Mouse (Mus musculus): ENCODE measurements around the gene Orai3. TPM values are rescaled to one million over a fixed set of nuclear protein-coding genes. Genes with fewer than 3 reads are reported as not detected.
"Not testable (repeated sequence)": the region's sequence is repeated elsewhere in the genome, so short reads cannot be mapped to it uniquely, and the experiment has no call there.

Orai3 gene
- total RNA-seq, 2 experiments from 2014 or later: 10.2 to 12.3 TPM

DNA sequence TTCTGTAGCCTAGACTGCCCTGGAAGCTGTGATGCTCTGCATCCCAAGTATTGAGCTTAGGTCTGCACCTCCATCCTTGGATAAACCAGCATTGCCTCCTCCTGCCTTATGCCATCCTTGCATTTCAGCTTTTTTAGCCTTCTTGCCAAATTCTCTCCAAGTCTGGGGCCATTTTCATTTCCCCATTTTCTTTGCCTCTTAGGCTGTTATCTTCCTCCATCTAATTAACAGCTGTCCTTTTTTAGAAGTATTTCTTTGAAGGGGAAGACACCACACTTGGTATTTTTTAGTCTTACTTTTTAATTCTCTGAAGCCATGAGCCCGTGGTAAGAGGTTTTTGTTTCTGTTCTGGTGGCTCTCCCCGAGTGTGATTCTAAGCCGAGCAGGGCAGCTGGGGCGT lies 6.0 kb upstream of the Orai3 start:
- no peak for DNase-seq

GRCm38 (mm10) chr7:127765756-127766155 lies 3.9 kb upstream of the Orai3 start:
- no peak for DNase-seq

DNA sequence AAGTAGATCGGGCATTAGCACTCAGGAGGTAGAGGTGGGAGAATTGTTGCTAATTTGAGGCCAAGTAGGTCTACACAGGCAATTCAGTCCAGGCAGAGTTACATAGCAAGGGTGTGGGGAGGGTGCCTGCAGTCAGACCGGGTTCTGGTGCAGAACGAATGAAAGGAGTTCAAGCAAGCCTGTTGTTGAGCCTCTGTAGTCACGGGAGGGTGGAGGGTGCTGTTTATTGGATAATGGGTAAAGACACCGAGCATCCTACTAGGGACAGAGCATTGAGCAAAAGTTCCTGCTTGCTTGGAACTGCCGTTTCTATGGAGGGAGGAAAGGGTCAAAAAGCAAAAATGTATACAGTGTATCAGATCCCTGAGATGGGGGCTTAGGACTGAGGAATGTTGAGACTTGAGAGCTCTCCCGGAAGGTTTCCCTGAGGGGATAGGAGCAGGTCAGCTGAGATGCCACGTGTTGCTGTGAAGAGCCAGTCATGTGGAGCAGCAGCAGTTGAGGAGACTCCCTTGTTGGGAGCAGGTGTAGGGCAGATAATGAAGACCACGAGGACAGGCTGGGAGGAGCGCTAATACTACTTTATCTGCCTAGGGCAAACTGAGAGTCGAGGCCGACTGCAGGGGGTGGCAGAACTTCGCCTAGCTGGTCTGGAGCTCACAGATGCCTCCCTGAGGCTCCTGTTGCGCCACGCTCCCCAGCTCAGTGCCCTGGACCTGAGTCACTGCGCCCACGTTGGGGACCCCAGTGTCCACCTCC lies 2.6 kb upstream of the Orai3 start:
- no peak for DNase-seq

- DNase-seq: no peak
Measured at GRCm38 (mm10) chr7:127767671-127768345, 1.8 kb upstream of the Orai3 start.

- no peak for DNase-seq
Measured at GRCm38 (mm10) chr7:127768346-127768996, 1.1 kb upstream of the Orai3 start.

- peak; percentile 85 for DNase-seq
Measured at GRCm38 (mm10) chr7:127768997-127769593, 520 bp upstream of the Orai3 start.

- no peak for DNase-seq
Measured at GRCm38 (mm10) chr7:127770039-127770905, 657 bp downstream of the Orai3 start.

DNA sequence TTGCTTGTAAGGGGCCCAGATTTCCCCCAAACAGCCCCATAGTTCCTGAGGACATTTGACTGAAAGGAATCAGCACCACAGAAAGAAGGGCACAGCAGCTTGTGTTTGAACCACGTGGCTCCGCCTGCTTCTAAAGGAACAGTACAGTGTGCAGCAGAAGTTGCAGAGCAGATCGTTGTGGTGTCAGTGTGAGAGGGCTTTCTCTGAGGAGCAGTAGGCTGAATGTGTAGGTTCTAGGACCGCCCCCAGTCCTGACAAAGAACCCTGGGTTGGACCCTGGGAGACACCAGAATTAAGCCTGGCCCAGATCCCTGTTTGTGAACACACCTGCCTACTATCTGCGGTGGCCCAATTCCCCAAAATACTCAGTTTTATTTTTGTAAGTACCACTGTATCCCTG lies 1.6 kb downstream of the Orai3 start:
- no peak for DNase-seq

- DNase-seq: no peak
Measured at GRCm38 (mm10) chr7:127772080-127772479, 2.5 kb downstream of the Orai3 start.

DNA sequence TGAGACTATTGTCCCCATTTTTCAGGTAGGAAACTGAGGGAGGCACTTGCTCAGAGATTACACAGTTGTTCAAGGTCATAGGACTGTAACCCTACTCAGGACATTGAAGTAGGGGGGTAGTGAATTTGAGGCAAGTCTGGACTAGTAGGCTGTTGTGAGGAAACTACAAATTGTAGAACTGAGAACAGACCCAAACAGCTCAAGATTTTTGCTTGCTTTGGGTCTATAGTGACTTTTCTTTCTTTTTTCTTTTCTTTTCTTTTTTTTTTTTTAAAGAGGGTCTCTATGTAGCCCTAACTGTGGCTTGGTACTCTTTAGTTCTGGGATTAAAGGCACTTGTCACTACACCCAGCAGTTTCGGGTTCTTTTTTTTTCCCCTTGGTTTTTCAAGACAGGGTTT lies 2.9 kb downstream of the Orai3 start:
- no peak for DNase-seq

GRCm38 (mm10) chr7:127773664-127774384 lies 4.2 kb downstream of the Orai3 start:
- peak; percentile 70 for DNase-seq

DNA sequence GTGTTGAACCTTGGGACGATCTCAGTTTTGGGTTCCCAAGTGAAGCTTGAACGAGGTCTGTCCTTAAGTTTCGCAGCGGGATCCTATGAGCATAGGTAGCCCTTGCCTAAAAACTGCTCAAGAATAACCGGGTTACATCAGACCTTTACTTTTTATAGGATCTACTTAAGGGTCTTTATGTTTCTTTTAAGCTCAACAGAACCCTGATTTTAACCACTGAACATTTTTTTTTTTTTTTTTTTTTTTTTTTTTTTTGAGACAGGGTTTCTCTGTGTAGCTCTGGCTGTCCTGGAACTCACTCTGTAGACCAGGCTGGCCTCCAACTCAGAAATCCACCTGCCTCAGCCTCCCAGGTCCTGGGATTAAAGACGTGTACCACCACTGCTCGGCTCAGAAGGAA lies 6.2 kb downstream of the Orai3 start:
- DNase-seq: not testable (repeated sequence)

DNA sequence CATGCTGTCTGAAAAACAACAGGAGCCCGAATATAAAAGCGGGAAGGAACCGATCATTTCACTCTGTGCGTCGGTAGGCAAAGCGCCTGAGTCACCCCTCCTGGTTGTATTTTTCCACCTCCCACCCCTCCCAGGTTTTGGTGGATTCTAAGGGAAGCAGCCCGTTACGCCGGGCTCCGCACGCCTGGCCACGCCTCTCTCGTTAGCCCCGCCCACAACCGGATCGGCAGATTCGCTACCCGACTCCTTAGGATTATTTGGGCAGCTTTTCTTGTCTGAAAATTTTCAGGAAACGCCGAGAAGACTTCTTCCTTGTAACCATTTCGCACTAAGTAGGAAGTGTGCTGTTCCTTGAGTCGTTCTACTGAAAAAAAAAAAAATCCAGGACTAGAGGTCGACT lies 6.8 kb downstream of the Orai3 start, which contains the start of gene Setd1a:
Gene Setd1a, plus strand, starts transcription at position 245 of the 400 bp plus-strand sequence.
- peak; percentile 93 for DNase-seq

DNA sequence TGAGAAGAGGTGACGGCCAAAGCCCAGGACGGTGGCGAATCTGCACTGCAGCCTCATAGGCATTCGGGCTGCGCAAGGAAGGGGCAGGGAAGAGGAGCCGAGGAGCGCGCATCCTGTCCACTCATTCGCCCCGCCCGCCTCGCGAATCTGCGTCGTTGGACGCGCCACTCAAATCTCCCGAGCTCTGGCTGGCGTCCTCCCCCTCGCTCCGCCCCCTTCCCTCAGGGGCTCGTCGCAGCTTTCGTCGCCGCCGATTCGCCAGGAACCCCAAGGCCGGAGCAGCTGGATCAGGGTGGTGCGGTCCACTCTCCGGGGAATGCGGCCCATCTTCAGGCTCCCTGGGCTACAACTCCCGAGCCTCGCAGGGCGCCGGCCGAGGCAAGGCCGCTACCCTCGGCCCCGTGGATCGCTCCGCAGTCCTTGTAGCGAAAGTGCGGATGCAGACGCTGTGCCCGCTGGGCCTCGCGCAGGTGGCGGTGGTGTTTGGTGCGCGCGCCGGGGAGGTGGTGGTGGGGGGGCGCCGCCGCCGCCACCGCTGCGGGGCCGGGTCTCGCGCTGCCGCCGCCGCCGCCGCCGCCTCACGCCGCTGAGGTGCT lies 7.4 kb downstream of the Orai3 start:
- peak; percentile 97 for DNase-seq

GRCm38 (mm10) chr7:127777474-127778266 lies 8.1 kb downstream of the Orai3 start:
- DNase-seq: peak; percentile 72

GRCm38 (mm10) chr7:127778350-127778749 lies 8.7 kb downstream of the Orai3 start:
- no peak for DNase-seq

GRCm38 (mm10) chr7:127785308-127785707 lies 15.7 kb downstream of the Orai3 start, which contains the start of gene Gm49388:
Gene Gm49388, plus strand, starts transcription at chr7:127785608.
- no peak for DNase-seq

GRCm38 (mm10) chr7:127797076-127797845 lies 27.6 kb downstream of the Orai3 start:
- no peak for DNase-seq

GRCm38 (mm10) chr7:127798591-127798990 lies 29.0 kb downstream of the Orai3 start:
- no peak for DNase-seq

Measured in gastrocnemius, postnatal 10 days (tissue).